In the genomic region with DNA sequence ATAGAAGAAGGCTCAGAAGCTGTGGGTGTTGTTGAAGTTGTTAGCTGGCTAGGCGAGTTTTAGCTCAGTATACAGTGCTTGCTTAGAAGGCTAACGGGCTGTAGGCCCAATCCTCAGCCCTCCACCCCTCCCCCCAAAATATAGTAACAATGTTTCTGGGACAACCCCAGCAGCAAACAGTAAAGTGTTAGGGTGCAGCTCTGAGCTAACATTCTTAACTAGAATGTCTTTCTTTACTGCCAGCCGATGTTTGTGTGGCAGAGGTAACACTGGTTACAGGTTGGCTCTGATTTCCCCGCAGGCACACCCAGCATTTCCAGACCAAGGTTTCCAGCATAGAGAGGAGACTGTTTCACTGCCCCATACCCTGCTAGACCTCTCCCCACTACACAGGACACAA, we compare ENCODE assay signal across 15 mouse cellular contexts. TPM values are rescaled to one million over a fixed set of nuclear protein-coding genes. Genes with fewer than 3 reads are reported as not detected.
DNase-seq lines count a peak whose midpoint lies in the region; ATAC-seq lines count a peak whose summit lies in the region.
"Had no signal": no experiment of that assay in that cellular context is flagged by ENCODE, and none has a peak within 500 bp of the region (broad histone marks: within the 10 kb centered on the region; RNA-seq: fewer than 3 reads in every experiment).

No protein-coding gene starts in this region.

- H3K9ac ChIP-seq in hindbrain, embryonic 11.5 days (ENCODE audit: low read depth, low read length), result no peak overlapping the region
- H3K9ac ChIP-seq in hindbrain, embryonic 13.5 days, result peak overlapping the region; percentile 82
- no peak overlapping the region for H3K9ac ChIP-seq in midbrain, embryonic 13.5 days (replicated peaks)

- DNase-seq in hindbrain, embryonic 10.5 days (ENCODE audit: low spot score), result no peak
- DNase-seq in hindbrain, embryonic 11.5 days (ENCODE audit: low spot score), result no peak
- no peak for DNase-seq in embryonic facial prominence, embryonic 10.5 days (ENCODE audit: low spot score)
- DNase-seq in right cerebral cortex, postnatal 25 days, result no peak
- DNase-seq in cerebellum, adult 8-10 months, result no peak
- DNase-seq in embryo, embryonic 9.5 days (ENCODE audit: extremely low spot score), result no peak
- DNase-seq: adrenal gland, adult 8-10 months; heart, adult 2 months; kidney, adult 11 months; liver had no signal

- no peak for ATAC-seq in hindbrain, embryonic 11.5 days (ENCODE audit: low FRiP score)
- ATAC-seq in hindbrain, embryonic 13.5 days (ENCODE audit: low FRiP score), result no peak
- no peak for ATAC-seq in midbrain, embryonic 13.5 days
- ATAC-seq: Patski had no signal

- H3K4me2 ChIP-seq in hindbrain, embryonic 11.5 days (replicated peaks; ENCODE audit: low read depth, low read length), result no peak overlapping the region
- peak overlapping the region; percentile 65 for H3K4me2 ChIP-seq in hindbrain, embryonic 13.5 days
- peak overlapping the region; percentile 69 for H3K4me2 ChIP-seq in midbrain, embryonic 13.5 days (replicated peaks)

- peaks cover 52% of the 10 kb centered on the region for H3K36me3 ChIP-seq in hindbrain, embryonic 10.5 days
- no peaks in the 10 kb centered on the region for H3K36me3 ChIP-seq in hindbrain, embryonic 11.5 days (ENCODE audit: control insufficient read depth, insufficient read depth, low read length)
- H3K36me3 ChIP-seq in embryonic facial prominence, embryonic 10.5 days (replicated peaks), result peaks cover 54% of the 10 kb centered on the region
- peaks cover 36% of the 10 kb centered on the region for H3K36me3 ChIP-seq in hindbrain, embryonic 13.5 days
- H3K36me3 ChIP-seq in midbrain, embryonic 13.5 days, result peaks cover 31% of the 10 kb centered on the region

- peaks cover 27% of the 10 kb centered on the region for H3K4me1 ChIP-seq in hindbrain, embryonic 10.5 days (replicated peaks)
- no peaks in the 10 kb centered on the region for H3K4me1 ChIP-seq in hindbrain, embryonic 11.5 days (replicated peaks; ENCODE audit: control insufficient read depth, insufficient read depth, low read length)
- peaks cover 30% of the 10 kb centered on the region for H3K4me1 ChIP-seq in embryonic facial prominence, embryonic 10.5 days
- peaks cover 26% of the 10 kb centered on the region for H3K4me1 ChIP-seq in hindbrain, embryonic 13.5 days (replicated peaks)
- H3K4me1 ChIP-seq in midbrain, embryonic 13.5 days (replicated peaks), result peaks cover 22% of the 10 kb centered on the region

- 87% methylated on average over 4 of the region's 4 CpGs for WGBS in hindbrain, embryonic 10.5 days
- 87% methylated on average over 4 of the region's 4 CpGs for WGBS in hindbrain, embryonic 11.5 days
- WGBS in embryonic facial prominence, embryonic 10.5 days, result 80% methylated on average over 4 of the region's 4 CpGs
- 88% methylated on average over 4 of the region's 4 CpGs for WGBS in hindbrain, embryonic 13.5 days
- 94% methylated on average over 4 of the region's 4 CpGs for WGBS in midbrain, embryonic 13.5 days

- no peak overlapping the region for H3K27ac ChIP-seq in hindbrain, embryonic 10.5 days
- no peak overlapping the region; the same call in 1 of the 2 replicates for H3K27ac ChIP-seq in hindbrain, embryonic 11.5 days (ENCODE audit: low read depth, low read length)
- H3K27ac ChIP-seq in embryonic facial prominence, embryonic 10.5 days (replicated peaks), result no peak overlapping the region
- no peak overlapping the region for H3K27ac ChIP-seq in hindbrain, embryonic 13.5 days
- no peak overlapping the region for H3K27ac ChIP-seq in midbrain, embryonic 13.5 days
- H3K27ac ChIP-seq: heart, adult 2 months; layer of hippocampus, adult 2 months had no signal

- H3K9me3 ChIP-seq in hindbrain, embryonic 10.5 days, result no peaks in the 10 kb centered on the region
- no peaks in the 10 kb centered on the region for H3K9me3 ChIP-seq in hindbrain, embryonic 11.5 days (ENCODE audit: control insufficient read depth, low read length)
- no peaks in the 10 kb centered on the region for H3K9me3 ChIP-seq in embryonic facial prominence, embryonic 10.5 days
- H3K9me3 ChIP-seq in hindbrain, embryonic 13.5 days, result no peaks in the 10 kb centered on the region
- H3K9me3 ChIP-seq in midbrain, embryonic 13.5 days, result no peaks in the 10 kb centered on the region
- H3K9me3 ChIP-seq: megakaryocyte, embryonic 14.5 days had no signal

- no peaks in the 10 kb centered on the region for H3K27me3 ChIP-seq in hindbrain, embryonic 10.5 days (ENCODE audit: insufficient read depth, poor library complexity, severe bottlenecking)
- no peaks in the 10 kb centered on the region for H3K27me3 ChIP-seq in hindbrain, embryonic 11.5 days (ENCODE audit: control insufficient read depth, insufficient read depth, low read length)
- no peaks in the 10 kb centered on the region for H3K27me3 ChIP-seq in embryonic facial prominence, embryonic 10.5 days (replicated peaks; ENCODE audit: low read depth, poor library complexity, severe bottlenecking)
- no peaks in the 10 kb centered on the region for H3K27me3 ChIP-seq in hindbrain, embryonic 13.5 days
- H3K27me3 ChIP-seq in midbrain, embryonic 13.5 days, result no peaks in the 10 kb centered on the region
- H3K27me3 ChIP-seq: megakaryocyte, embryonic 14.5 days; Patski had no signal

- peak overlapping the region; percentile 13; the same call in 1 of the 2 replicates for H3K4me3 ChIP-seq in hindbrain, embryonic 10.5 days
- no peak overlapping the region for H3K4me3 ChIP-seq in hindbrain, embryonic 11.5 days (ENCODE audit: low read depth, low read length)
- 0 out of 2 replicates have a peak overlapping the region, but pooled peaks have one; percentile 11 for H3K4me3 ChIP-seq in embryonic facial prominence, embryonic 10.5 days
- H3K4me3 ChIP-seq in hindbrain, embryonic 13.5 days, result peak overlapping the region; percentile 57; the same call in 1 of the 2 replicates
- peak overlapping the region; percentile 63 for H3K4me3 ChIP-seq in midbrain, embryonic 13.5 days (replicated peaks)
- H3K4me3 ChIP-seq: heart, adult 2 months; layer of hippocampus, adult 2 months; megakaryocyte, embryonic 14.5 days had no signal

RNA-seq across cellular contexts. Expression of a gene that starts 2.2 kb away (rescaled TPM):
- 22.0 and 22.2 TPM in 2 replicates for polyA plus RNA-seq in hindbrain, embryonic 10.5 days (2016; fragmentation: Nextera tagmentation; extraction: Ambion mirVana)
- 18.2 and 20.3 TPM in 2 replicates for polyA plus RNA-seq in hindbrain, embryonic 11.5 days (2014; fragmentation: Nextera tagmentation; extraction: Ambion mirVana)
- polyA plus RNA-seq in embryonic facial prominence, embryonic 10.5 days (2016; fragmentation: Nextera tagmentation; extraction: Ambion mirVana), result 20.2 and 24.7 TPM in 2 replicates
- 31.1 and 33.2 TPM in 2 replicates for polyA plus RNA-seq in hindbrain, embryonic 13.5 days (2015; fragmentation: Nextera tagmentation; extraction: Ambion mirVana)
- polyA plus RNA-seq in midbrain, embryonic 13.5 days (2015; fragmentation: Nextera tagmentation; extraction: Ambion mirVana), result 32.4 and 33.1 TPM in 2 replicates

RNA-seq across cellular contexts. Expression of a gene that starts 33.4 kb away (rescaled TPM):
- 63.4 and 67.5 TPM in 2 replicates for polyA plus RNA-seq in hindbrain, embryonic 10.5 days (2016; fragmentation: Nextera tagmentation; extraction: Ambion mirVana)
- 76.6 and 87.8 TPM in 2 replicates for polyA plus RNA-seq in hindbrain, embryonic 11.5 days (2014; fragmentation: Nextera tagmentation; extraction: Ambion mirVana)
- polyA plus RNA-seq in embryonic facial prominence, embryonic 10.5 days (2016; fragmentation: Nextera tagmentation; extraction: Ambion mirVana), result 58.9 and 64.4 TPM in 2 replicates
- polyA plus RNA-seq in hindbrain, embryonic 13.5 days (2015; fragmentation: Nextera tagmentation; extraction: Ambion mirVana), result 53.6 and 56.5 TPM in 2 replicates
- polyA plus RNA-seq in midbrain, embryonic 13.5 days (2015; fragmentation: Nextera tagmentation; extraction: Ambion mirVana), result 65.5 and 67.5 TPM in 2 replicates

RNA-seq across cellular contexts. Expression of a gene that starts 48.6 kb away (rescaled TPM):
- polyA plus RNA-seq in hindbrain, embryonic 10.5 days (2016; fragmentation: Nextera tagmentation; extraction: Ambion mirVana), result 70.6 and 94.1 TPM in 2 replicates
- 82.8 and 95.8 TPM in 2 replicates for polyA plus RNA-seq in hindbrain, embryonic 11.5 days (2014; fragmentation: Nextera tagmentation; extraction: Ambion mirVana)
- polyA plus RNA-seq in embryonic facial prominence, embryonic 10.5 days (2016; fragmentation: Nextera tagmentation; extraction: Ambion mirVana), result 106 and 107 TPM in 2 replicates
- polyA plus RNA-seq in hindbrain, embryonic 13.5 days (2015; fragmentation: Nextera tagmentation; extraction: Ambion mirVana), result 41.7 and 42.5 TPM in 2 replicates
- 44.9 and 45.1 TPM in 2 replicates for polyA plus RNA-seq in midbrain, embryonic 13.5 days (2015; fragmentation: Nextera tagmentation; extraction: Ambion mirVana)
